Mouse (Mus musculus): ENCODE results near the gene Mrpl55.

The Mrpl55 gene

DNA sequence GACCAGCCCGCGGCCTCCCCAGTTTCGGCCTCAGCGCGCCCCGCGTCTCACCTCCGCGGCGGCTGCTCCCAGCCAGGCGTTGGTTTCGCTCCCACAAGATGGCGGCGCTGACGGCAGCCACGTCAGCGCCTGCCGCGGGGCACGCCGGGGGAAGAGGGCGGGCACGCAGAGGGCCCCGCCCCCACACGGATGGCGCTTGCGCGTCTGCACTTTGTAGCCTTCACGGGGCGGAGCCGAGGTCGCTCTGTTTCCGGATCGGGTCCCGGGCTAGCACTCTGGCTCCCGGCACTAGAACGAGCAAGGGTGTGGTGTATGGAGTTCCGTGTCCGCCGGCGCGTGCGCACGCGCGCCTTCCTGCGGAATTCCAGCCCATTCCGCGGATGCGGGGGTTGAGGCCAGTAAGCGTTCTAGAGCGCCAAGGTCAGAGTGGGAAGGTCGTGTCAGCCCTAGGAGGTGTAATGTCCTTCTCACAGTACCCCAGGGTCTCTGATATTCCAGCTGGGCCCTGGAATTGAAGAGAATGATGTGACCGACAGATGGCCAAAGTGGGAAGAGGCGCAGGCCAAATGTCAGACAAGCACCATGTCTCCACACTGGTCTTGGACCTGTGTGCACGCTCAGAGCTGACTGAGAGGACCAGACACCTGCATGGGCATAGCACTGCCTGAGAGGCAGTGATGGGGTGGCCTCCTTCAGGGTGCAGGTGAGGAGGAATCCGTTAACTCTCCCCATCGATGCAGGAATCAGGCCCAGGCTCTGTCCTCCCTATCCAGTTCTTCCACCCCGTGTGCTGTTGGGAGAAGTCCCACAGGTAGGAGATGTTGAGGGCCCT lies 26.1 kb downstream of the Mrpl55 start, which contains the start of gene Arf1:
Gene Arf1, minus strand, starts transcription at position 149 of the 832 bp plus-strand sequence.
- 5% methylated on average over 59 of the region's 59 CpGs for WGBS

- WGBS, result 18% methylated on average over 7 of the region's 7 CpGs
Measured at GRCm38 (mm10) chr11:59230144-59230760, 28.0 kb downstream of the Mrpl55 start.

- 72% methylated on average over 2 of the region's 2 CpGs for WGBS
Measured at GRCm38 (mm10) chr11:59232797-59233196, 30.5 kb downstream of the Mrpl55 start.

DNA sequence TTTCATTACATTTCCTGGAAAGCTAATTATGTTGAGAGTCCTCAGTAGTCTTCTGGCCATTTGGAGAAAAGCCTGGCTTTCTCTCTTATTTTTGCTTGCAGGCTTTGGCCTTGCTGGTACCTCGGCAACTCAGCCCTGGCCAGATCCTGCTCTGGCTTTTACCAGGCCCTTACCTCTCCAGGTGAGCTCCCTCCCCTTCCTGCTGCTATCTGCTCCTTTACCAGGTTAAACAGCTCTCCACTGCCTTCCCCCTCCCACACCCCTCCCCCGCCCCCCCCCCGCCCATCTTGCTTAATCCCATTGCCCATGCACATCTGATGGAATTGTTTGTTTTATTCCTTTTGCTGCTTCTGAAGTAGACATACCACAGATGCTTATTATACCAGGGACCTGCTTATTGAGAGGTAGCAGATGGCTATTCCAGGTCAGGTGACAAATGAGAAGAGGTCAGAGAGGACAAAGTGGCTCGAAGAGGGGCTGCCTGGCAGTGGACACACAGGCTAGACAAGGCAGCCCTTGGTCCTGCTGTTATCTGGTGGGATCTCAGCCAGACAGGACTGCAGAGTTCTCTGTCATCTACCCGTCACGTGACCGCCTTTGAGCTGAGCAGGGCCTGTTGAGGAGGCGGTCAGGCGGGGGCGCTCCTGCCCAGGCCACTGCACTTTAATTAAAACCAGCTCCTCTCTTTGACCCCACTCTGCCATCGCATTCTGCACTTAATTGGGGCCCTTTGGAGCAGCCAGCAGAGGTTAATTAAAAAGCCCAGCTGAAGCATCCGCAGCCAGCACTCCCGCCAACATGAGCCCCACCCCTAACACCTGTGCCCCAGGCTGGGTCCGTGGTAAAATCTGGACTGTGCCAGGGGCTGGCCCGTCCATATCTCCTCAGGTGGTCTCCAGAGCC lies 36.5 kb downstream of the Mrpl55 start:
- WGBS, result 15% methylated on average over 14 of the region's 15 CpGs

DNA sequence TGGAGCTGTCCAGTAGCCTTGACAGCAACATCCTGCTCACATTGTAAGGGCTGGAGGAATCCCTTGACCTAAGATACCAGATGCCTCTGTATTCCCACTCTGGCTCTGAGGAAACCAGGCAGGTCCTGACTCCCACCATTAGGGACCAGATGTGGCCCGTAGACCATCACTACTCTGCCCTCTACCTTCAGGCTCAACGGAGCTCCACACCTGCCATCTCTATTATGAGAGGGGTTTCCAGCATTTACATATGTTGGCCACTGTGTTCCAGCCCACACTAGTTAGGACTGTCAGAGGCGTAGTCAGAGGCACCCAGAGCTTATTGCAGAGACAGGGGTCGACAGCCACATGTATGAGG lies 37.1 kb downstream of the Mrpl55 start:
- WGBS, result 64% methylated on average over 4 of the region's 4 CpGs

GRCm38 (mm10) chr11:59239796-59240195 lies 37.5 kb downstream of the Mrpl55 start:
- 79% methylated on average over 4 of the region's 4 CpGs for WGBS

DNA sequence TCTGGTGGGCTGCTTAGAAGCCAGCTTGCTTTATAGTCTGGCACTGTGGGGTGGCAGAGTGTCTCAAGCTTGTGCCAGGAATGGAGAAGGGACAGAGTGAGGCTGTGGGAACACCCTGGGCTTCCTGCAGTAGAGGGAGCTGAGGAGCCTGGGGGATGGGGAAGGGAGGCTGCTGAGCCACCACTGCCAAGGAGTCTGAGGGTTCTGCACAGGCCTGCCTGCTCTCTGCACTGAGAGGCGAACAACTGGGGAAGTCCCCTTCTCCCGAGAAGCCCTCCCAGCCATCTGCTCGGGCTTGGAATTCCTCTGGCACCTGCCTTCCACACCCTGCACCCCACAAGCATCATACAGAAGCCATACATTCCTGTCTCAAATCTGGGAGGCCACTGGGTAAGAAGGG lies 39.6 kb downstream of the Mrpl55 start:
- WGBS, result 55% methylated on average over 3 of the region's 3 CpGs

DNA sequence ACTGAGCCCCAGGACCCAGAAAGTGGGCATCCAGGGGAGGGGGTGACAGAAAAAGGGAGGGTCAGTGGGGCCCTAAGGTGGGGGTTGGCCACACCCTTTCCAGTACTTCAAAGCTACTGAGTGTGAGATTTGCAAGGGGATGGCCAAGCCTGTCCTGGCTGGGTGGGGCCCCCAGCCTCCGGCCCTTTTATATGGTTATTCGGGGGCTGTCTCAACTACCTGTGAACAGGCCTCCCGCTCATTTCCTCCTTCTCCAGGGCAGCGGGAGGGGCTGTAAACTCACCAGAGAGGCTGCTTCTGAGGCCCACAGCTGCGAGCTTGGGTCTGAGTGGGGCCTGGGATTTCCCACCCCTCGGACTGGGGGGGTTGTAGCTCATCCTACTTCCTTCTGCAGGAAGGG lies 41.6 kb downstream of the Mrpl55 start:
- 65% methylated on average over 6 of the region's 6 CpGs for WGBS

- 63% methylated on average over 10 of the region's 10 CpGs for WGBS
Measured at GRCm38 (mm10) chr11:59248101-59248500, 45.8 kb downstream of the Mrpl55 start.

All from cerebral cortex, adult 2 months (tissue).